Mouse (Mus musculus): ENCODE measurements around the gene Bod1l. TPM values are rescaled to one million over a fixed set of nuclear protein-coding genes. Genes with fewer than 3 reads are reported as not detected.

Bod1l gene
- total and polyA plus RNA-seq, 3 experiments, result 20.7 to 472 (median 23.8) TPM

GRCm38 (mm10) chr5:41754836-41755235 lies 89.3 kb downstream of the Bod1l start:
- peaks cover 5 to 6% of the 10 kb centered on the region in 2 experiments; a peak in 2 of 4 replicates for H3K4me1 ChIP-seq (ENCODE audit: control insufficient read depth in 1 of 2, insufficient read depth in 2 of 2, low read length in 2 of 2)
- H3K9ac ChIP-seq (ENCODE audit: control insufficient read depth, low read depth, low read length, poor library complexity, severe bottlenecking), result no peak overlapping the region
- no peak for TF ChIP-seq MXI1 (IDR thresholded peaks at IDR 0.05; ENCODE audit: low read depth, low read length)
- no peak for TF ChIP-seq TAL1 (IDR thresholded peaks at IDR 0.05; ENCODE audit: low read length)
- TF ChIP-seq USF1 (IDR thresholded peaks at IDR 0.05; ENCODE audit: low read depth, low read length), result no peak
- TF ChIP-seq POLR2AphosphoS5 (IDR thresholded peaks at IDR 0.05; ENCODE audit: borderline replicate concordance, low read depth, low read length), result no peak
- no peak for TF ChIP-seq USF2 (IDR thresholded peaks at IDR 0.05; ENCODE audit: borderline replicate concordance in 1 of 2, insufficient read depth in 1 of 2, low read depth in 1 of 2, low read length in 2 of 2)
- TF ChIP-seq MYB (IDR thresholded peaks at IDR 0.05; ENCODE audit: low read depth, low read length), result no peak
- no peak for TF ChIP-seq UBTF (IDR thresholded peaks at IDR 0.05; ENCODE audit: borderline replicate concordance, insufficient read depth, low read depth, low read length)
- no peak for TF ChIP-seq CHD1 (IDR thresholded peaks at IDR 0.05; ENCODE audit: low read depth, low read length)
- TF ChIP-seq ETS1 (IDR thresholded peaks at IDR 0.05; ENCODE audit: low read depth, low read length), result no peak
- no peak for TF ChIP-seq ZMIZ1 (IDR thresholded peaks at IDR 0.05; ENCODE audit: low read depth, low read length)
- no peak for TF ChIP-seq TBP (IDR thresholded peaks at IDR 0.05; ENCODE audit: low read depth, low read length)
- no peak for TF ChIP-seq RCOR1 (IDR thresholded peaks at IDR 0.05; ENCODE audit: low read depth, low read length)
- no peak for TF ChIP-seq BHLHE40 (IDR thresholded peaks at IDR 0.05; ENCODE audit: borderline replicate concordance, low read depth, low read length)
- TF ChIP-seq MYC (IDR thresholded peaks at IDR 0.05; ENCODE audit: low read depth, low read length), result no peak
- TF ChIP-seq JUND (IDR thresholded peaks at IDR 0.05; ENCODE audit: low read depth, low read length), result no peak
- no peak for TF ChIP-seq CTCF (IDR thresholded peaks at IDR 0.05 in 2 of 3, conservative IDR thresholded peaks at IDR 0.05 in 1 of 3; ENCODE audit: control insufficient read depth in 1 of 3, insufficient read depth in 1 of 3, low read depth in 2 of 3, low read length in 3 of 3, poor library complexity in 1 of 3, severe bottlenecking in 1 of 3)
- TF ChIP-seq NRF1 (IDR thresholded peaks at IDR 0.05; ENCODE audit: insufficient read depth, low read depth, low read length, poor library complexity, severe bottlenecking), result no peak
- TF ChIP-seq MEF2A (IDR thresholded peaks at IDR 0.05; ENCODE audit: extremely low read depth, insufficient replicate concordance, low read depth, low read length, poor library complexity, severe bottlenecking), result no peak
- no peak overlapping the region for H3K4me3 ChIP-seq (ENCODE audit: control insufficient read depth in 1 of 2, insufficient read depth in 1 of 2, low read depth in 2 of 2, low read length in 2 of 2)
- DNase-seq (ENCODE audit: low read depth, low spot score), result no peak
- H3K9me3 ChIP-seq (replicated peaks; ENCODE audit: insufficient read depth, low read length), result no peaks in the 10 kb centered on the region
- no peaks in the 10 kb centered on the region; a peak in 1 of 4 replicates for H3K27me3 ChIP-seq (ENCODE audit: control insufficient read depth in 1 of 2, insufficient read depth in 2 of 2, low read length in 2 of 2)
- no peaks in the 10 kb centered on the region for H3K79me2 ChIP-seq (ENCODE audit: control insufficient read depth, insufficient read depth, low read length, poor library complexity)
- H3K36me3 ChIP-seq (ENCODE audit: control insufficient read depth in 1 of 2, insufficient read depth in 2 of 2, low read length in 2 of 2), result peaks cover 0 to 7% of the 10 kb centered on the region in 2 experiments; a peak in 2 of 4 replicates
- H3K27ac ChIP-seq (ENCODE audit: control insufficient read depth, low read depth, low read length), result no peak overlapping the region

GRCm38 (mm10) chr5:41754226-41754775 lies 89.8 kb downstream of the Bod1l start:
- no peaks in the 10 kb centered on the region; a peak in 1 of 4 replicates for H3K27me3 ChIP-seq (ENCODE audit: control insufficient read depth in 1 of 2, insufficient read depth in 2 of 2, low read length in 2 of 2)
- H3K9ac ChIP-seq (ENCODE audit: control insufficient read depth, low read depth, low read length, poor library complexity, severe bottlenecking), result no peak overlapping the region
- no peak overlapping the region for H3K4me3 ChIP-seq (ENCODE audit: control insufficient read depth in 1 of 2, insufficient read depth in 1 of 2, low read depth in 2 of 2, low read length in 2 of 2)
- H3K27ac ChIP-seq (ENCODE audit: control insufficient read depth, low read depth, low read length), result no peak overlapping the region
- H3K79me2 ChIP-seq (ENCODE audit: control insufficient read depth, insufficient read depth, low read length, poor library complexity), result no peaks in the 10 kb centered on the region
- H3K4me1 ChIP-seq (ENCODE audit: control insufficient read depth in 1 of 2, insufficient read depth in 2 of 2, low read length in 2 of 2), result peaks cover 5 to 6% of the 10 kb centered on the region in 2 experiments; a peak in 2 of 4 replicates
- no peak for DNase-seq (ENCODE audit: low read depth, low spot score)
- H3K9me3 ChIP-seq (replicated peaks; ENCODE audit: insufficient read depth, low read length), result no peaks in the 10 kb centered on the region
- H3K36me3 ChIP-seq (ENCODE audit: control insufficient read depth in 1 of 2, insufficient read depth in 2 of 2, low read length in 2 of 2), result peaks cover 0 to 7% of the 10 kb centered on the region in 2 experiments; a peak in 2 of 4 replicates
- TF ChIP-seq GABPA (IDR thresholded peaks at IDR 0.05; ENCODE audit: low read depth, low read length) (no peak), POLR2AphosphoS2 (IDR thresholded peaks at IDR 0.05; ENCODE audit: low read length) (no peak), BHLHE40 (IDR thresholded peaks at IDR 0.05; ENCODE audit: borderline replicate concordance, low read depth, low read length) (no peak), MAZ (IDR thresholded peaks at IDR 0.05; ENCODE audit: low read depth, low read length) (no peak), TCF12 (IDR thresholded peaks at IDR 0.05; ENCODE audit: low read depth, low read length) (no peak), POLR2A (IDR thresholded peaks at IDR 0.05; ENCODE audit: control insufficient read depth in 1 of 2, insufficient read depth in 1 of 2, low read depth in 1 of 2, low read length in 2 of 2, poor library complexity in 1 of 2) (no peak), USF1 (IDR thresholded peaks at IDR 0.05; ENCODE audit: low read depth, low read length) (no peak), RCOR1 (IDR thresholded peaks at IDR 0.05; ENCODE audit: low read depth, low read length) (no peak), SIN3A (IDR thresholded peaks at IDR 0.05; ENCODE audit: low read length) (no peak), E2F4 (IDR thresholded peaks at IDR 0.05; ENCODE audit: borderline replicate concordance, low read depth, low read length) (no peak), SMC3 (IDR thresholded peaks at IDR 0.05; ENCODE audit: low read depth, low read length) (no peak), ZMIZ1 (IDR thresholded peaks at IDR 0.05; ENCODE audit: low read depth, low read length) (no peak), UBTF (IDR thresholded peaks at IDR 0.05; ENCODE audit: borderline replicate concordance, insufficient read depth, low read depth, low read length) (no peak), RAD21 (IDR thresholded peaks at IDR 0.05; ENCODE audit: low read depth, low read length) (no peak), CHD2 (IDR thresholded peaks at IDR 0.05; ENCODE audit: low read length) (no peak), HCFC1 (IDR thresholded peaks at IDR 0.05; ENCODE audit: low read depth, low read length) (no peak), MAFK (IDR thresholded peaks at IDR 0.05; ENCODE audit: borderline replicate concordance, low read depth, low read length) (no peak), TAL1 (IDR thresholded peaks at IDR 0.05; ENCODE audit: low read length) (no peak)
